Mouse (Mus musculus): ENCODE measurements around the gene Psenen.
A peak's percentile ranks its signal among the peaks of the same experiment; 100 is the strongest.

The Psenen gene

GRCm38 (mm10) chr7:30553810-30554584 is 9.4 kb downstream of the Psenen start:
- DNase-seq (ENCODE audit: low spot score) = no peak

- no peak for DNase-seq (ENCODE audit: low spot score)
These were observed 10.3 kb downstream of the Psenen start for GRCm38 (mm10) chr7:30553021-30553589.

GRCm38 (mm10) chr7:30552102-30553020 is 11.1 kb downstream of the Psenen start, which contains the start of the genes Hspb6 and Proser3:
Hspb6 (plus strand) TSS chr7:30552178.
Proser3 (minus strand) TSS chr7:30552299.
- DNase-seq (ENCODE audit: low spot score) = peak; percentile 99

GRCm38 (mm10) chr7:30551445-30552101 is 11.9 kb downstream of the Psenen start:
- DNase-seq (ENCODE audit: low spot score) = peak; percentile 90

DNA sequence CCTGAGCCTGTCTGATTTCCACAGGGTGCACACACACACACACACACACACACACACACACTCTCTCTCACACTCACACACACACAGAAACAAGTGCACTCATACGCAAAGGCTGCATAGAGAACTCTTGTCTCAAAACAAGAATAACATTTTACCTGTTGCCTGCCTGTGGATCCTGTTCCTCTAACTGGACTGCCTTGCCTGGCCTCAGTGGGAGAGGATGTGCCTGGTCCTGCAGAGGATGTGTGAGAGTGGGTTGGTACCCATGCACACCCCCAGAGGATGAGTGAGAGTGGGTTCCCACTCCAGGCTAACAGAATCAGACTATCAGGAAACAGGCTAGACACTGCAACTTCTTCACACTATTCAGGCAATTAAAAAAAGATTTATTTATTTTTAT is 12.8 kb downstream of the Psenen start:
- DNase-seq (ENCODE audit: low spot score) = no peak

DNA sequence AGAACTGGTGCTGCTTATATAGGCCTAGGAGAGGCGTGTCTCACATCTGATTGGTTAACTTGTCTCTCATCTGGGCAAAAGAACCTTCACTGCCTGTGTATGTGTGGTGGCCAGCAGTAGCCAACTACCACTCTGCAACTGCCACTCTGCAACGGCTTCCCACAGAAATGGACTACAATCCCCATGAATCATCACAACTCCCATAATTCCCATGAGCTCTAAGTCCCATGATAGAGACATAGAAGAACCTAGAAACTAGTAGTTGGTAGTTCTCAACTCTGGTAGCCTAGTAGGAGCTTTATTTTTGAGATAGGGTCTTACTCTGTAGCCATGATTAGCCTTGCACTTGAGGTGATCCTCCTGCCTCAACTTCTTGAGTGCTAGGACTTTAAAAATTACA is 13.5 kb downstream of the Psenen start:
- no peak for DNase-seq (ENCODE audit: low spot score)

GRCm38 (mm10) chr7:30544327-30544726 is 19.1 kb downstream of the Psenen start:
- no peak for DNase-seq (ENCODE audit: low spot score)

DNA sequence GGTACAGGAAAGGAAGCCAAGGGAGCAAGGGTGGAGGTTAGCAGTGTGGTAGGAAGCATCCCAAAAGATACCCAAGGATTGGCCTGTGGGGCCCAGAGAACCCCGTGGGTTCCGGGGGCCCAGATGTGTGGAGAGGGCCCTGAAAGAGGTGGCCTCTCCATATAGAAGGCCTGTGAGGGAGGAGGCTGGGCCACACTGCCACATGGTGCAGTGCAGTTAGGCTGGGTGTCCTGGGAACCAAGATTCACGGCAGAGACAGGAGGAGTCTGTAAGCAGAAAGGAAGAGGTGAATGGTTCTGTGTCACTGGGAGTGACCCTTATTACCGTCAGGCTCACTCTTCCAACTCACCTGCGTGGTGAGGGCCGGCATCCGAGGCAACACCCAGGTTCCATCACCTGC is 22.9 kb downstream of the Psenen start:
- no peak for DNase-seq (ENCODE audit: low spot score)

DNA sequence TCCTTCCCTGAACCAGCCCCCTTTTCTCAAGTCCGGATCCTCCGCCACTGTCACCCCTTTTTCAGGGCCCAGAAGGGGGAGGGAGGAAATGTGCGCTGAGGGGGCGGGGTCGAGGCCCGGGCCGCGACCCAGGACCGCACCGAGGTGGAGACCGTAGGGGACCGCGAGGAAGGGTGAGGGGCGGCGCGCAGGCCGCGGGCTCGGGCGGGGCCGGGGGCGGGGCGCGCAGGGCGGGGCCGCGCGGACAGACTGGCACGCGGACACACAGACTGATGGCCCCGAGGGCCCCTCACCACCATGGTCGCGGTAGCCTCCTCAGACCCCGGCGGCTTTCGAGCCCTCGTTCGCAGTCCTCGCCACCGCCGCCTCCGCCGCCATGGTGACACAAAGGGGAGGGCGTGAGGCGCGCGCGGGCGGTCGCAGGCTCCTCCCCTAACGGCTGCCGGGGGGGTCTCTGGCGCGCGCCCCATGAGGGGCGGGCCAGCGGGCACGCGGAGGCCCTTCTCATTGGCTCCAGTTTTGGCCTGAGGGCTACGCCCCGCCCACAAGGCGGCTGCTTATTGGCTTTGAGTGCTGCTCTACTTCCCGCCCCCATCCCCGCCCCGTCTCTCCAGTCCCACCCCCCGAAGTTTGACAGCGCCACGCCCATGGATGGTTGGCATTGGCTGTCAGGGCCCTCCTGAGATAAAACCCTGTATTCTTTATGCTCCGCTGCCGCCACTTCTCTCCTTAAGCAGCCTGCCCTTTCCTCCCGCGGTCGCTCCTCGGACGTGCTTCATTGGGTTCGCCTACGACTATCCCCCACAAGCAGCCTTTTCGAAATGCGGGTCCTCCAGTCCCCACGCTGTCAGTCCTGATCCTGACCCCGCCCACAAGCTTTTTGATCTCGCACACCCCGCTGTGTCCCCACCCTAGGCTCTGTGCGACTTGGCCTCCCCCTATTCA is 28.5 kb downstream of the Psenen start, which contains the start of gene Arhgap33:
Gene Arhgap33, minus strand, starts transcription at position 428 of the 945 bp plus-strand sequence.
- DNase-seq (ENCODE audit: low spot score) = peak; percentile 99

DNA sequence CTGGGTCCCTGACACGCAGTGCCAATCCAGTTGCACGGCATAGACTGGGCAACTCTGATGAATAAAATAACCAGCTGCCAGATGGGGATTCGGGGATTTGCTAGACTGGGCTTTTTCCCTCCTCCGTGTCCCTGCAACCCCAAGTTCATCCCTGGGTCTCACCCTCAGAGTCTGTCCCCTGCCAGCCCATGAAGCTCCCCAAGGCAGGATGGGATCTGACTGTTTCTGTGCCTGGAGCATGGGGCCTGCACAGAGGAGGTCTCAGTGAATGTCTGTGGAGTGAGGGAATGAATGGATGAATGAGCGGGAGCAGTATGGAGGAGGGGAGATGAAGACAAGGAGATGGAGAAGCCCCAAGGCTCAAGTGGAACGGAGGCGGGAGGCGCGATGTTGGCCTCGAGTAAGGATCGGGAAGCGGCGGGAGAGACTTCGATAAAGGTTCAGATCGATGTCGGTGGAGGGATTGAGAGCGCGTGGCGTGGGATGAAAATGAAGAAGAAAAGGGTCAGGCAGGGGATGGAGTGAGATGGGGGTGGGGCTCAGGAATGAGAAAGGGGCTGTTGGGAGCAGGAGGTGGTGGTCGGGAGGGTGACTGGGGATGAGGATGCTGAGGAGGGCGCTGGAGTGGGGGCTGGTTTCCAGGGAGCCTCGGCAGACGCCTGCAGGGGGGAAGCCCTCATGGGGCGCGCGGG is 29.3 kb downstream of the Psenen start:
- peak; percentile 55 for DNase-seq (ENCODE audit: low spot score)

DNA sequence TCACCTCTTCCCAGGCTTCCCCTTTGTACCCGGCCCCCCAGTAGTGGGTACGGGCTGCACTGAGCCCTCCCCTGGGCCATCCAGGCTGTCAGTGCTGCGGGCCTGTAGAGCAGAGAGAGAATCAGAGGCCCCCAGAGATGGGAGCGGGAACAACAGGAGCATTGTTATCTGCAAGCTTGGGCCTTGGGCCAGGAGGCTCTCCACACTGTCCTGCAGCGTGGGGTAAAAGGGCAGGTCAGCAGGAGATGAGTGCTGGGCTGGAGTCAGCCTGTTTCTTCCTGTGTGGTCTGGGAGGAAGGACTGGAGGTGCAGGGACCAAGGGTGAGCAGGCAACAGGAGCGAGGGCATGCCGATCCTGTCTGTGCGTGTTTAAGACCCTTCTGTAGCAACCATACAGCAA is 30.5 kb downstream of the Psenen start:
- peak; percentile 62 for DNase-seq (ENCODE audit: low spot score)

GRCm38 (mm10) chr7:30531291-30531815 is 32.1 kb downstream of the Psenen start:
- DNase-seq (ENCODE audit: low spot score) = no peak

- DNase-seq (ENCODE audit: low spot score) = no peak
These were observed 36.4 kb downstream of the Psenen start for GRCm38 (mm10) chr7:30526981-30527380.

GRCm38 (mm10) chr7:30526399-30526798 is 37.0 kb downstream of the Psenen start:
- DNase-seq (ENCODE audit: low spot score) = no peak

DNA sequence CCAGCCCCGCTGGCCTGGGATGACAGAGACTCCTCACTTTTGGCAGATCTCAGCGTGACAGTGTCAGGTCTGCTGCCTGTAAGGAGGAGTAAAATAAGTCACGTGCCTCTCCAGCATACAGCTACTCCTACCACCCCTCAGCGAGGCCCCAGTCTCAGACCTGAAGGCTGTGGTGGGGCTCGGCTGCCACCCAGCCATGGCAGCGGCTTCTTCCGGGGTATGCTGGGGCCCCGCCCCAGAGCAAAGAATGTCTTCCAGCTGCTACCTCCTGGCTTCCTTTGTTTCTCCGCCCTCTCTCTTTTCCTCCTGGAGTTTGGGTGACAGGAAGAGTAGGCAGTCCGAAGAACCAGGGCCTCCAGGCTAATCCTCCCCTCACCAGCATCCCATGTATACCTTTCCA is 37.5 kb downstream of the Psenen start:
- no peak for DNase-seq (ENCODE audit: low spot score)

GRCm38 (mm10) chr7:30524487-30524886 is 38.9 kb downstream of the Psenen start:
- DNase-seq (ENCODE audit: low spot score) = no peak

DNA sequence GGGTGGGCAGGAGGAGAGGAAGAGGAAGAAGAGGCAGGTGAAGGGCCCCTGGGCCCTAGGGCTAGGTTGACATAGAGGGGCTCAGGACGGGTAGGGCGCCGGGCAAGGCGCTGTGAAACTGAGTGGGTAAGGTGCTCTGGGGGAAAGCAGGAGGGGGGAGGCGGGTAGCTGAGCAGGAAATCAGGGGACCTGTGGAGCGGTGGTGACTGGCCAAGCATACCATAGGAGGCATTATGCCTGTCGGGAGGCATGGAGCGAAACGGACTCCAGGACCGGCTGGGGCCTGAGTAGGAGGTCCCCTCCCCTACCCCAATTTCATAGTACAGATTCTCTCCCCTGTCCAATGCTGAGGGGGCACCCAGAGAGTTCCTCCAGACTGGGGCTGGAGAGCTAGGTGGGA is 40.6 kb downstream of the Psenen start:
- DNase-seq (ENCODE audit: low spot score) = no peak

GRCm38 (mm10) chr7:30520856-30521255 is 42.6 kb downstream of the Psenen start:
- DNase-seq (ENCODE audit: low spot score) = no peak

DNA sequence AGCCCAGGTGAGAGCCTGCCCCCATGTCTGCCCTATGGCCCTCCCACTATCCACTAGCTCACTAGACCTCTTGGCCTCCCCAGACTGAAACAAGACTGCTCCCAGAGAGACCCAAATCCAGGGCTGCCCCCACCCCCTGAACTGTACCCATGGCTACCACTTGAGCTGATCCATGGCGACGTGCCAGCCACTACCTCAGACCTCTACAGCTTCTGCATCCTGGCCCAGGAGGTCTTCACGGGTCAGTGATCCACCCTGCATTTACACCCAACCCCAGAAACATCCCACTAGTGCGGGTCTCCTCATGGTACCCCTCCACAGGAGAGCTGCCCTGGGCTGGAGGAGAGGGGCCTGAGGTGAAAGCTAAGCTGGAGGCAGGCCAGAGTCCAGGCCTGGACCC is 43.0 kb downstream of the Psenen start:
- no peak for DNase-seq (ENCODE audit: low spot score)

- no peak for DNase-seq (ENCODE audit: low spot score)
These were observed 45.1 kb downstream of the Psenen start for GRCm38 (mm10) chr7:30518325-30518724.

Measured in embryo, embryonic 10.5 days (tissue).